Mouse (Mus musculus) stomach, postnatal 0 days (tissue): Measurements from ENCODE around the gene Msi2.

Experiments
- CTCF ChIP-seq: IDR thresholded peaks from 2 replicates; pipeline ENCODE4 v1.5.1; 2016; ENCODE audit warnings: antibody characterized with exemption, low read depth, mild to moderate bottlenecking, moderate library complexity
- EP300 ChIP-seq: optimal IDR thresholded peaks from 2 replicates; pipeline ENCODE3; 2016; ENCODE audit warnings: antibody characterized with exemption

- TF ChIP-seq CTCF (no peak), EP300 (no peak)
These were observed 153.5 kb downstream of the Msi2 start for GRCm38 (mm10) chr11:88564810-88565209.
